Mouse (Mus musculus) left cerebral cortex, adult 9 months (tissue): ENCODE measurements at regions not wholly inside any gene's neighbourhood (a gene's known extent, or its start where the extent isn't known, plus 50 kb on each side); places are given as distances from the start of the nearest gene placed in this dataset.

Experiments used
- DNase-seq, 2 experiments: peaks; one replicate each; pipeline ENCODE4 v3.0.0; 2022; ENCODE audit warnings: low spot score in 2 of 2

DNA sequence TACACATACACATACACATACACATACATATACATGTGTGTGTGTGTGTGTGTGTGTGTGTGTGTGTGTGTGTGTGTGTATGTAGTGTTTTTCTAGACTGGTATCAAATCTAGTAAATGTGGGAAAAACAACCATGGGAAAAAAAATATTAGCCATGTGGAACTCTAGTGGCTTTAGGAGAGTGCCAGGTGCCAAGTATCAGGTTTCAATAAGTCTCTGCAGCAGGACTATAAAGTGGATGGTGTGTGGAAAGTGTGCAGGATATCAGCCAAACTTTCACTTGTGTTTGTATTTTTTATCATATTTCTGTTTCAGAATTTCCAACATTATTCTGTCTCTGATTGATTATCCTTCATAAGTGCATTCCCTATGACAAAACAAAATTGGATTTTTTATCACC lies 653.3 kb upstream of the Fam98a start:
- DNase-seq, result no peak

DNA sequence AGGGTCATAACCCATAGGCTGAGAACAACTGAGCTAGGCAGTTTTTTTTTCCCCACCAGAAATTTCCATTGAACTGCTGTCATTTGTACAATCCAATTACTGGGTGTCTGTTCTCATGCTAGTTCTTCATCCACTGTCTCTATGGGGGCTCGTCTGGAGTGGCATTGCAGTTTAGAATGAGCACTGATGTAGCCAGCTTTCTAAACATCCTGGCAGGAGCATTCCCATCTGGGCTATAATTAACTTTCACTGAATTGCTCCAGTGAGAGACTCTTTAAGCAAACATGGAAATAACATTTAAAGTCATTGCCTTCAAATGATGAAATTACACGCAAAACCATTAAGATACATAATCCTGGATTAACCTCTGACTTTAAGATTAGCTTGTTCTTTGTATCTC lies 633.1 kb upstream of the Fam98a start:
- DNase-seq, result no peak

DNA sequence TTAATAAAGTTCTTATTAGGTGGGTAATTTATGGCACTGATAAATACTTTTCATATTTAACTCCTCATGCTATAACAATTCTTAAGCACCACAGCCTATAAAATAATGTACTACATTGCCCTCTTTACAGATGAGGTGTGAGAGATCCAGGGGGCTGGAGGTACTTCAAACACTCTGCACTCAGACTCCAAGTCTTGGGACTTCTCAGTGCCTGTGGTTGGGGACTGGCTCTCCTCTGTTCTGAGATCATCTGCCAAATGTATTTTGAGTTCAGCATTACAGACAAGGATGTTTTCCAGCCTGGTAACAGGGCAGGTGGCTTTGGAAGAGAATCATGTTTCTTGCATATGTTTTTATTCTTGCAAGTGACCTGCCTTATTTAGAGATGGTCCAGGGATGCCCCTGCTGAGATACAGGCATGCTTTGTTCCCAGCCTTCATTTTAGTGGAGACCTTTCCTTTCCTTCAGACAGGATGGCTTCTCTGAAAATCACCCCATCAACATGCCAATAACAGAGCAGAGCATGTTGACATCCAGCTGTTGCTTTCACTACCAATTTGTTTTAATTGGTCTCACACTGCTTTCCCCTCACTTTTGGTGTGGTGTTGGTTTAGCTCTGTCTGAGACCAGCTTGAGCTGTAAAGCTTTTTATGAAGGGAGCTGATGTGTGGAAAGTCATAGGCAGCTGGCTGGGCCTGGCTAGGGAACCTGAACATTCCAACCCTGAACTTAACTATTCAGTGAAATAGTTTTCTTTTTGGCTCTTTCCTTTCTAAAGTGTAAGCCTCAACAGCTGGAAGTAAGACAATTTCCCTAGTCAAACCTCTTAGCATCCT lies 585.1 kb upstream of the Fam98a start:
- no peak for DNase-seq

DNA sequence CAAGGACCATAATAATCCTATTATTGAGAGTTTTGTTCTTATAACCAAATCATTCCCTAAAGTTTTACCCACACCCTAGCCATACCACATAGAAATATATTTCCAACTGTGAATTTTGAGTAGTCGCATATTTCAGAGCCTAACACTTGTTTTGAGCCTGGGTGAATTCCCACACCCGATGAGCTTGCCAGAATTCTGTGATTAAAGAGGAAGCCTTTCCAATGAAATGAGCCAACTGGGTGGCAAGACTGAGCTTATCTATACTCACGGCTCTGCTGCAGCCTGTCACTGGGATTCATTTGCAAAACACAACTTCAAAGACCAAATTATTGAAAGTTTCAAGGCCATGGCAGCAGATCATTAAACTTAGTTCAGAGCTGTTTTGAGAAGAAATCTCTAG lies 582.3 kb upstream of the Fam98a start:
- no peak for DNase-seq

- peak in 1 of 2 experiments; percentile 48 for DNase-seq
Observed at GRCm38 (mm10) chr17:76125260-76125659, 573.5 kb upstream of the Fam98a start.

DNA sequence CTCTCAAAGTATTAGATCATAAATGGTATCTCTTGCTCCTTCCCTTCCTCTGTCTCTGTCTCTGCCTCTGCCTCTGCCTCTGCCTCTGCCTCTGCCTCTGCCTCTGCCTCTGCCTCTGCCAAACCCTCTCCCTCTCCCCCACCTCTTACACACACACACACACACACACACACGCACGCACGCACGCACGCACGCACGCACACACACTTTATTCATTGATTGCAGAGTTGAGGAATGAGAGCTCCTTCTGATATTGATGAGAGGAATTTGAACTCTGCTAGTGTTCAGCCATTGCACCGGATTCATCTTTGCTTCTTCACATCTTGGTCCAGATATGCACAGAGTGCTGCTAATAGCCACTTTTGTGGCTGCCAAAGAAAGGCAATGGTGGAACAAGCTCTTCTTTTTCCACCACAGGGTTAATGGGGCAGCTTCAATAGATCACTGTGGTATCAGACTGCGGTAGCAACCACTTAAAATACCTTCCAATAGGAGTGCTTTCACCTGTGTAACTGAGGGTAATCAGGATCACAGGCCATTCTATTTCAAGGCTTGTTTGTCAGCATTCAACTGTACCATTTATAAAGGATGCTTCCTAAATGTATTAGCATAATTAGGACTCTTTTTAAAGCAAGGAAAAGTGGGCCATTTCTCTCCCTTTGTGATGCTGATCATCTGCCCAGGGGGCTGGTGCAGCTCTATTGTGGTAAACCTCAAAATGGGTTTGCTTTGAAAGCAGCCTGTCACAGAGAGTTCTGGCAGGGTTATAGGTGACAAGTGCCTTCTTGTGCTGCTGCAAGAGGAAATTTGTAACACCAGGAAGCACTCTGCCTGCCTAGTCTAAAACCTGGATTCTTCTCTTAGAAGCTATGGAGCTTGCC lies 559.8 kb upstream of the Fam98a start:
- DNase-seq, result peak in 1 of 2 experiments; percentile 3

DNA sequence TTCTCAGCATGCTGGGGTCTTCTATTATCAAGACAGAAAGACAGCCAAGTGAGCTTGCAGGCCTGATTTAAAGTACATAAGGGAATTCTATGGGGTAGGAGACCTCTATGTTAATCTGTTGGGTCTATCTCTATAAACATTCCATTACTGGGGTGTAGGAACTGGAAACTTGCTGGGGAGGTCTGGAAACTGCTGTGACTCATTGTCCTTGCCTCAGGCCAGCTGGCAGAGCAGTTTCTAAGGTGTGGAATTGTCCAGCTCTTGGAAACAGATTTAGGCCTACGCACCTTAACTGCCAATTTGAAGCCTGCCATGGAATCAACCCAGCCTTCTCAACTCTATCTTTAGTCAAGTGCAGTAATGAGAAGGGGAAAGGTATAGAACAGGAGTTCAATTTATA lies 559.1 kb upstream of the Fam98a start:
- DNase-seq, result no peak

- no peak for DNase-seq
Observed at GRCm38 (mm10) chr17:76083536-76083935, 531.8 kb upstream of the Fam98a start.

DNA sequence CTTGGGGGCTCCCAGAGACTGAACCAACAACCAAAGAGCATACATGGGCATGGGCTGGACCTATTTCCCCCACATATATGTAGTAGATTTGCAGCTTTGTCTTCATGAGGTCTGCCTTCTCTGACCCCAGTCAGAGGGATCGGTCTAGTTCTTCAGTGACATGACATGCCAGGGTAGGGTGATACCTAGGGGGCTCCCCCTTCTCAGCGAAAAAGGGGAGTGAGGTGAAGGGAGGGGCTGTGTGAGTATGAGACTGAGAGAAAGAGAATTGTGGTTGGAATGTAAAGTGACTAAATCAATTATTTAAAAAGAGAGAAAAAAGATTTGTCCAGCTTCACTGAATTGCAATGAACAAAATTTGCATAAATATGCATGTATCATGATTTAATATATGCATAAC lies 530.0 kb upstream of the Fam98a start:
- no peak for DNase-seq

GRCm38 (mm10) chr17:76046438-76046837 lies 494.7 kb upstream of the Fam98a start:
- DNase-seq, result no peak

GRCm38 (mm10) chr17:76032710-76033109 lies 481.0 kb upstream of the Fam98a start:
- DNase-seq, result no peak

- no peak for DNase-seq
Observed at GRCm38 (mm10) chr17:76008011-76008410, 456.3 kb upstream of the Fam98a start.

GRCm38 (mm10) chr17:76002836-76003235 lies 451.1 kb upstream of the Fam98a start:
- DNase-seq, result no peak

- DNase-seq, result no peak
Observed at GRCm38 (mm10) chr17:75961371-75961770, 409.6 kb upstream of the Fam98a start.

GRCm38 (mm10) chr17:75936686-75937380 lies 385.1 kb upstream of the Fam98a start:
- DNase-seq, result peak; percentile 11 to 28

DNA sequence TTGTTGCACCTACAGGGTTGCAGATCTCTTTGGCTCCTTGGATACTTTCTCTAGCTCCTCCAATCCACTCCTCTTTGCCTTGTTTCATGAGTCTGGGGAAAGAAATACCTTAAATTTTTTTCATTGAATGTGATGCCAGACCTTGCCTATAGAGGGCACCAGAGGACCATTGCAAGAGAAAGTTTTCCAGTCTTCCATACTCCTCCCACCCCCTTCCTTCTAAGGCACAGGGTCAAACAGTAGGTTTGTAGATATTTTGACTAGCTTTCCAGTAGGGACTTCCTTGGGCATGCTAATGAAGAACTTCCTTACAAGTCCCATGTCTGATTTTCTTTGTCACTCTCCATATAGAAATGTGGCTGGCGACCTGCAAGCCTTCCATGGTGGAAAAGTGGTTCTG lies 379.3 kb upstream of the Fam98a start:
- DNase-seq, result peak; percentile 5 to 40

GRCm38 (mm10) chr17:75920240-75920639 lies 368.5 kb upstream of the Fam98a start:
- DNase-seq, result no peak

DNA sequence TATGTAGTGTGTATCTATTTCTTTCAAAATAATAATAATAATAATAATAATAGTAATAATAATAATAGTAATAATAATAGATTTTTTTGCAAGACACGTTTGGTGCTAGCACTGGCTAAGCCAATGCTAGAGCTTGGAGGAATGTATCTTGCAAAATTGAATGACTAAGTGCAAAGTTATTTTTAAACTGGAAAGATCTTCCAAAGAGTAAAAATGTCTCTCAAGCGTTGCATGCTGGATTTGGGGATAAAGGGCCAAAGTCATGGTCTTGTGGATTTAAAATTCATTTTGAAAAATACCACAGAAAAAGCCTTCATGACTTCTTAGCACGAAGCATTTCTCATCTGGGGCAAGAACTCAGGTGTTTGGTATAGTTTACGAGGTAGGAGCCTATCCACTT lies 365.3 kb upstream of the Fam98a start:
- DNase-seq, result no peak

DNA sequence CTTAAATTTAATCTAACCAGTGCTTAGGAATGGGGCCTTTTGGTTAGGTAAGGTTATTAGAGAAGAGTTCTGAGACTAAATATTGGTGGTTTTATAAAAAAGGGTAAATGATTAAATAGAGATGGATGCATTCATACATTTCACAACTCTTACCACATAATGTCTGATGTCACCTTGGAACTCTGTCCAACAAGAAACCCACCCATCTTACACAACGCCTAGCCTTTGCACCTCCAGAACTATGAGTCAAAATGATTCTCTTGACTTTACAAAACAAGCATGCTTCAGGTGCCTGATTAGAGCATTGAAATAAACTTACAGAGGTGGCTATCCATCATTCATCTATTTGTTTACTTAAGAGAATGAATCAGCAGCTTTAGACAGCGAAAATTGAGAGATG lies 364.8 kb upstream of the Fam98a start:
- no peak for DNase-seq

DNA sequence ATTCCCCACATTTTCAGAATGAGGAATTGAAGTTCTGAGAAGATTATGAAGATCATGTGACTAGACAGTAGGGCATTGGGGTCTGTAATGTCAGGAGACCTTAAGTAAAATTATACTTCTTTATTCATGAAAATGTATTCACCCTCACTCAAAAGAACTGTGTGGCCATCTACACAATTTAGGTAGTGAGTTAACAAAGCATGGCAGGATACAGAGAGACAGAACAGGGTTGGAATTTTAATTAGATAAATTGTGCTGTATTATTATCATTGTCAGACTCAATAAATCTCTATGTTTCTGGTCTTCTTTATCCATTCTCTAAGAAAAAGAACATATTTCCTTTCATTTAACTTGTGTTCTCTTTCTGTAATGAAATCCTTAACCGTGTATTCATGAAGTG lies 363.5 kb upstream of the Fam98a start:
- DNase-seq, result no peak

GRCm38 (mm10) chr17:75907085-75907484 lies 355.3 kb upstream of the Fam98a start:
- DNase-seq, result no peak

DNA sequence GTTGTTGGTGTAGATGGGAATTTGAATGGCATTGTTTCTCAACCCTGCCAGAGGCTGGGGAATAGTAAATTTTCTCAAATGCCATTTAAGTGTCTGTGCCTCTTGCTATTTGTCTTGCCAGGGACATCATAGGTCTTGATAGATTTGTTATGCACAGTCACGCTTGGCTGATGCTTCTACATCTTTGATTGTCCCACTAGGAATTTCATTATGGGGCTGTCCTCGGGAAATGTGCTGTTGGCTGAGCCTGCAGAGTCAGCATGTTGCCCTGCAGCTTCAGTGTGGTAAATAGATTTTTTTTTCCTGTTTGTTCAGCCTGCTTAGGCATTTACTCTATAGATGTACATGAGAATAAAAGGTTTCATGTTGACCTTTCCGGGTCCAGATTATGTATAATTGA lies 354.9 kb upstream of the Fam98a start:
- DNase-seq, result no peak
